Mouse (Mus musculus) forebrain, embryonic 11.5 days (tissue): ENCODE measurements around the gene Scn1b. TPM values are rescaled to one million over a fixed set of nuclear protein-coding genes. Genes with fewer than 3 reads are reported as not detected.

Experiments used
- ATAC-seq: fragments of 200-750 bp; cut with Nextera tagmentation; replicated peaks from 2 replicates; pipeline ENCODE4 v1.8.0; 2017; ENCODE audit warnings: moderate TSS enrichment; ENCODE audit not compliant: low FRiP score
- DNase-seq: peaks from one replicate; pipeline ENCODE4 v3.0.0-alpha.2; 2017; ENCODE audit warnings: low spot score
- H3K27ac ChIP-seq: fragments of 300-500 bp; sonication (generic); 2 replicates; pipeline ENCODE4 v1.5.1; 2014; ENCODE audit warnings: low read depth, low read length
- H3K27me3 ChIP-seq: fragments of 300-500 bp; sonication (generic); 2 replicates; pipeline ENCODE4 v1.6.1; 2014; ENCODE audit warnings: mild to moderate bottlenecking, low read length, mixed read lengths; ENCODE audit not compliant: control insufficient read depth, insufficient read depth
- H3K36me3 ChIP-seq: fragments of 300-500 bp; sonication (generic); 2 replicates; pipeline ENCODE4 v1.6.1; 2014; ENCODE audit warnings: mild to moderate bottlenecking, low read length, moderate library complexity, mixed read lengths; ENCODE audit not compliant: control insufficient read depth, insufficient read depth
- H3K4me1 ChIP-seq: fragments of 300-500 bp; sonication (generic); replicated peaks from 2 replicates; pipeline ENCODE4 v1.6.1; 2014; ENCODE audit warnings: low read length, mixed read lengths; ENCODE audit not compliant: control insufficient read depth, insufficient read depth
- H3K4me2 ChIP-seq: fragments of 300-500 bp; sonication (generic); 2 replicates; pipeline ENCODE4 v1.6.1; 2014; ENCODE audit warnings: low read depth, mild to moderate bottlenecking, low read length, moderate library complexity, mixed read lengths; ENCODE audit not compliant: severe bottlenecking
- H3K4me3 ChIP-seq: fragments of 300-500 bp; sonication (generic); 2 replicates; pipeline ENCODE4 v1.5.1; 2014; ENCODE audit warnings: low read depth, low read length
- H3K9ac ChIP-seq: fragments of 300-500 bp; sonication (generic); 2 replicates; pipeline ENCODE4 v1.6.1; 2014; ENCODE audit warnings: low read length
- H3K9me3 ChIP-seq: fragments of 300-500 bp; sonication (generic); 2 replicates; pipeline ENCODE4 v1.6.1; 2016; ENCODE audit warnings: low read length, mixed read lengths; ENCODE audit not compliant: control insufficient read depth
- WGBS: fragments of 180-500 bp; shearing (Covaris S2); extraction: QIAGEN DNeasy Blood & Tissue Kit; methylation state at CpG from one replicate; pipeline ENCODE4 v1.1.7; 2014; 5-methylcytosine and 5-hydroxymethylcytosine counted together
- polyA plus RNA-seq: library from polyadenylated mRNA; unstranded; fragments of >200 nt; fragmentation: Nextera tagmentation; extraction: Ambion mirVana; gene quantifications from 2 replicates; pipeline ENCODE4 v1.2.1, GENCODE M21; 2014

Gene Scn1b
- polyA plus RNA-seq, 1 experiment from 2014 or later: 0.84 TPM

DNA sequence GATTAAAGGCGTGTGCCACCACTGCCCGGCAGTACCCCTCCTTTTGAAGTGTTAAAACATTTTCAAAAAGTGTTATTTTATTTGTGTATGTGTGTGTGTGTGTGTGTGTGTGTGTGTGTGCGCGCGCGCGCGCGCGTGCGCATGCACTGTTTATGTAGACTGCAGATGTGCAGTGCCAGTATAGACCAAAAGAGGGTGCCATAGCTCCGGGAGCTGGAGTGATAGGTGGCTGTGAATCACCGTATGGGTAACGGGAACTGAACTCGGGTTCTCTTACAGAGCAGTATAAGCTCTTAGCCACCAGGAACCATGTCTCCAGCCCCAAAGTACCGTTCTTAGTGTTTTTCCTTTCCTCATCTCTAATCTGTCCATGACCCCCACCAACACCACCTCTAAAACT lies 18.1 kb upstream of the Scn1b start:
- Histone ChIP-seq H3K9me3 (no peaks in the 10 kb centered on the region), H3K27me3 (no peaks in the 10 kb centered on the region), H3K27ac (no peak overlapping the region), H3K4me1 (peaks cover 12% of the 10 kb centered on the region; the same call in 1 of the 2 replicates), H3K9ac (no peak overlapping the region), H3K4me2 (no peak overlapping the region), H3K36me3 (peaks cover 20% of the 10 kb centered on the region), H3K4me3 (no peak overlapping the region)
- ATAC-seq (no peak), DNase-seq (no peak)
- 95% methylated on average over 16 of the region's 16 CpGs for WGBS

DNA sequence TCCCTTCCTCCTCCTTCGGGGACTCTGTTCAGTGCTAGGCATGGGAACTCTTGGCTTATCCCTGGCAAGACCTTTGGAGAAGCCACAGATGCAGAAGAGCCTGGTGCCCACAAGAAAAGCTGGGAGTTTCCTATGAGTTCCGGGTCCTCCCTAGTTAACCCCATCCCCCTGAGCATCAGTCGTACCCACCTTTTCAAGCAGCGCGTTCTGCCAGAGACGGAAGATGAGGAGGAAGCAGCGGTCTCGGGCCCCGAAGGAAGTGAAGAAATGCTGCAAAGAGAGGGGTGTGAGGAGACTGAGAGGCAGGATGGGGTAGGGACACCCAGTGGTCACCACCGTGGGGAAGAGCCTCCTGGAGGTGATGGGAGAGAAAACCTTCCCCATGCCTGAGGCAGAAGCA lies 14.1 kb upstream of the Scn1b start:
- DNase-seq: no peak
- no peak overlapping the region for H3K4me3 ChIP-seq

DNA sequence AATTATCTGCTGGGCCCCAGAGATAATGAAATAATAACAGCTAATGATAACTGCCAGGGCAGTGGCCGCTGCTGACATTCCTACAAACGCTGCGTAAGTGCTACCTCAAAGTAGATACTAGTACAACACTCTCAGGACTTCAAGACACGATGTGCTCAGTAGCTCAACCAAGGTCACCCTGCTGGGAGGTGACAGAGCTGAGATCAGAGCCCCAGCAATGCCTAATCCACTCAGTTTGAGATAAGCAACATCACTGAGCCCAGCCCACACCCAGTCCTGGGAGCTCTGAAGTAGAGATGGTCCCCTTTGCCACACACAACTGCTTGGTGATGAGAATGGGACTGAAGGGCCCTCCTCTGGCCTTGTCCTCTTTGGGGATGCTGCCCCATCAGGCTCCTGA lies 13.5 kb upstream of the Scn1b start:
- Histone ChIP-seq H3K4me1 (0 out of 2 replicates have a peak, but pooled peaks cover 2% of the 10 kb centered on the region), H3K27ac (no peak overlapping the region), H3K27me3 (no peaks in the 10 kb centered on the region), H3K9me3 (no peaks in the 10 kb centered on the region), H3K4me3 (no peak overlapping the region), H3K4me2 (no peak overlapping the region), H3K9ac (no peak overlapping the region), H3K36me3 (peaks cover 54% of the 10 kb centered on the region)
- WGBS: 95% methylated on average over 4 of the region's 4 CpGs
- DNase-seq: no peak
- ATAC-seq: no peak

More for the DNA sequence above, 14.1 kb upstream of the Scn1b start:
- no peak overlapping the region for H3K9ac ChIP-seq
- ATAC-seq: no peak
- H3K27ac ChIP-seq: no peak overlapping the region
- WGBS: 93% methylated on average over 10 of the region's 10 CpGs
- H3K27me3 ChIP-seq: no peaks in the 10 kb centered on the region
- H3K36me3 ChIP-seq: peaks cover 50% of the 10 kb centered on the region
- H3K9me3 ChIP-seq: no peaks in the 10 kb centered on the region
- no peak overlapping the region for H3K4me2 ChIP-seq
- H3K4me1 ChIP-seq: 0 out of 2 replicates have a peak, but pooled peaks cover 2% of the 10 kb centered on the region

DNA sequence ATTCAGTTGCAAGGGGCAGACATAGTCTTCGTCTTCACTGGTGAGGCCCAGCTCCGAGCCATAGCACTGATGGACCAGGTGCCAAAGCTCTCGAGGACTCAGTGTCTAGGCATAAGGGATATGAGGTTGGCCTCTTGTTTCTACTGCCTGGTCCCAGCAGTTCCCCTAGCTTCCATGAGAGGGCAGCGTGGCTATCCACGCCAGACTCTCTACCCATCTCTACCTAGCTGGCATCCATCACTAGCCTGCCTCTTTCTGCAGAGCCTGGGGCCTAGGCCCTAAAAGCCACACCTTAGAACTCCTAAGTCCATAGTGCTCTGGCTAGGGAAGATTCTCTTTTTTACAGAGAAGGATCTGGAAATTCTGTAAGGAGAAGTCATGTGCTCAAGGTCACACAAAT lies 13.0 kb upstream of the Scn1b start:
- Histone ChIP-seq H3K9me3 (no peaks in the 10 kb centered on the region), H3K36me3 (peaks cover 57% of the 10 kb centered on the region), H3K9ac (no peak overlapping the region), H3K27me3 (no peaks in the 10 kb centered on the region), H3K4me1 (0 out of 2 replicates have a peak, but pooled peaks cover 2% of the 10 kb centered on the region), H3K4me2 (no peak overlapping the region), H3K27ac (no peak overlapping the region), H3K4me3 (no peak overlapping the region)
- DNase-seq: peak; percentile 74
- WGBS: 69% methylated on average over 5 of the region's 5 CpGs
- ATAC-seq: peak; percentile 61

DNA sequence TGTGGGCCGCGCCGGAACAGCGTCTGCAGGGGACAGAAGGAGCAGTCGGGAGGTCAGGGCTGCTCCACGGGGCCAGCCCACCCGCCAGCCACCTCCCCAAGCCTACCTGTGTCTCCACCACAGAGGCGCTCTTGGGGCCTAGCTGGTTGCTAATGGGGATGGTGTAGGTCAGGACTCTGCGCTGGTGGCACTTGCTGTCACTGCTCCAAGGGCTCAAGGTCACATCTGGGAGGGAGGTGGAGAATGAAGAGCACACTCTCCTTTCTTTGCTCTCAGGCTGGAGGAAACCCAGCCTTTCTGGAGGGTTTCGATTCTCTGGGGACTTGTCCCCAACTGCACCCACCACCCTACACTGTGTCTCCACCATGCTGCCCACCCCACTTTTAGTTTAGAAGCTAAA lies 8.9 kb upstream of the Scn1b start:
- peaks cover 66% of the 10 kb centered on the region for H3K36me3 ChIP-seq
- H3K27me3 ChIP-seq: no peaks in the 10 kb centered on the region
- no peaks in the 10 kb centered on the region for H3K4me1 ChIP-seq
- ATAC-seq (no peak), DNase-seq (no peak)
- H3K4me3 ChIP-seq: no peak overlapping the region
- no peaks in the 10 kb centered on the region for H3K9me3 ChIP-seq
- 95% methylated on average over 10 of the region's 10 CpGs for WGBS
- no peak overlapping the region for H3K4me2 ChIP-seq
- H3K27ac ChIP-seq: no peak overlapping the region
- H3K9ac ChIP-seq: no peak overlapping the region

DNA sequence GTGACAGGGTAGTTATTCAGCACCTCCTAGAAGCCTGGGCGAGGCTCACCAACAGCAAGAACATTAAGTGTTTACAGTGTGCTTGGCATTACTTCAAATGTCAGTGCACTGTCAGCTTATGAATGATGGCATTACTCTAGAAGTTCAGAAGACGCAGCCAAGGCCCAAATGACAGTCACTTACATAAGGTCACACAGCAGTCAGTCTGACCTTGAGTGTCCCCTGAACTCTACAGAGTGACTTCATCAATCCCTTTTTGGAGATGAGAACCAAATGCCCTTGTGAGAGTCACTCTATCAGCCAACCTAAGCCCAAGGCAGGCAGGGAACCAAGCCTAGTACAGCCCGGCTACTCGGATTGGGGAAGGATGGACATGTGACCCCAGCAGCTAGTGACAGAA lies 5.1 kb upstream of the Scn1b start:
- Histone ChIP-seq H3K36me3 (peaks cover 54% of the 10 kb centered on the region), H3K9ac (no peak overlapping the region)

DNA sequence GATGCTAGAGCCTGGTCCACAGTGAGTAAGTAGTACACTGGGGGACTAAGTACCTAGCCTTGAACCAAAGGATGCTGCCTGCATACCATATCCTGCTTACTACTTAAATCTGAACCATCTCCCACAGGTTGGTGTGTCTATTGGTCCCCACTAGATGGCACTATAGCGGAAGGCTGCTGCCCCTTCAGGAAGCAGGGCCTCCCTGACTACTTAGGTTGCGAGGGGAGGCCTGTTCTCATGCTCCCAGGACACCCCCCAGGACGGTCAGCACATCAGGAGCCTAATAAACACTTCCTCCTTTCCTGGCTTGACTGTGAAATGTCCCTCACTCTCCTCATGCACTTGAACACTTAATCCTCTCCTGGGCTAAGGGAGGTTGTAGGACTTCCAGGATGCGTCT lies 4.0 kb upstream of the Scn1b start:
- Histone ChIP-seq H3K4me3 (no peak overlapping the region), H3K9me3 (no peaks in the 10 kb centered on the region), H3K27me3 (peaks cover 23% of the 10 kb centered on the region), H3K4me2 (no peak overlapping the region), H3K9ac (no peak overlapping the region), H3K4me1 (peaks cover 6% of the 10 kb centered on the region), H3K27ac (no peak overlapping the region), H3K36me3 (peaks cover 47% of the 10 kb centered on the region)
- WGBS: 46% methylated on average over 4 of the region's 4 CpGs
- DNase-seq (no peak), ATAC-seq (no peak)

More for the DNA sequence above, 5.1 kb upstream of the Scn1b start:
- H3K27ac ChIP-seq: no peak overlapping the region
- peaks cover 12% of the 10 kb centered on the region for H3K27me3 ChIP-seq
- no peaks in the 10 kb centered on the region for H3K9me3 ChIP-seq
- H3K4me3 ChIP-seq: no peak overlapping the region
- ATAC-seq (no peak), DNase-seq (no peak)
- H3K4me2 ChIP-seq: no peak overlapping the region
- H3K4me1 ChIP-seq: no peaks in the 10 kb centered on the region; the same call in none of the 2 replicates
- WGBS: 95% methylated on average over 4 of the region's 4 CpGs

DNA sequence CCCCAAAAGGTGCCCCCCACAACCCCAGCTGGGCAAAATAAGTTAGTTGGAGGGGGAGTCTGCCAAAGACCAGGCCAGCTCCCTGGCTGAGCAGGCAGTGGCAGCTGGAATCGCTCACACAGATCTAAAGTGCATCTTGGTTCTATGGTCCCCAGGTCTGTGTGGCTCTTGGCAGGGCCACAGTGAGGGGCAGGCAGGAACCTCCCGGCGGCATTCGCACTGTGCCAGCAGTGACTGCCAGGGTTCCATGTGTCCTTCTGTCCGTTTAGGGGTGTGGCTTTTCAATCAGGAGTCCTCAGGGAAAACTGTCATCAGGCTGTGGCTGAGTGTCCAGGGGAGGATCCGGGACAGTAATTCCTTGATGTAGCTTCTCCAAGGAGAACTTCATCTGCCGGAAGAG lies 3.4 kb upstream of the Scn1b start:
- no peak overlapping the region for H3K9ac ChIP-seq
- H3K9me3 ChIP-seq: no peaks in the 10 kb centered on the region
- peaks cover 6% of the 10 kb centered on the region for H3K4me1 ChIP-seq
- no peak overlapping the region for H3K4me2 ChIP-seq
- no peak for DNase-seq
- WGBS: 90% methylated on average over 7 of the region's 7 CpGs
- no peak overlapping the region for H3K27ac ChIP-seq
- peaks cover 44% of the 10 kb centered on the region for H3K36me3 ChIP-seq
- no peak for ATAC-seq
- no peak overlapping the region for H3K4me3 ChIP-seq
- peaks cover 28% of the 10 kb centered on the region for H3K27me3 ChIP-seq

DNA sequence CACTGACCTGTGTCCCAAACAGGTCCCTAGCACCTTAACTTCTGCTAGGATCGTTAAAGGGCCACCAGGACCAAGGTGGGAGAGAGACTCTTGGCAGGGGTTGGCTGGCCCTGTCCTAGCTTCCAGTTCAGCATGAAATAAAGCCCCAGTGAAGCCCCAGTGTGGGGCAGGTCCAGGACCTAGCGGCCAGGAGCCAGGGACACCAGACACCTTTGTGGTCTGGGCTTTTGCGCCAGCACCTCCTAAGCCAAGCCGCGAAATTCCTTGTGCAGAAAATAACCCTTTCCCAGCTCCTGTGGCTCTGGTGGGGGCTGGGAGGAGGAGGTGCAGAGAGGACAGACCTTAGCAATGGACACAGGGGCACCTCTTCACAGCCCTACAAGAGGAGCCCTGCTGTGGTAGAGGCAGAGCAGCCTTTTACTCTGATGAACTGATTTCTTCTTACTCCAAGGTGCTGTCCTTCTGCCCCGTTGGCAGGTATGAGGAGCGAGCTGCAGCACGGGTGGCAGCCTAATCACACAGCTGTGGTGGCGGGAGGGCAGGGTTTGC lies 1.4 kb upstream of the Scn1b start:
- H3K9ac ChIP-seq: no peak overlapping the region
- H3K36me3 ChIP-seq: peaks cover 32% of the 10 kb centered on the region
- peak; percentile 25; the same call in 1 of the 2 replicates for ATAC-seq
- WGBS: 63% methylated on average over 9 of the region's 9 CpGs
- H3K9me3 ChIP-seq: no peaks in the 10 kb centered on the region
- peaks cover 34% of the 10 kb centered on the region for H3K27me3 ChIP-seq
- no peak overlapping the region for H3K27ac ChIP-seq
- no peak for DNase-seq
- peaks cover 6% of the 10 kb centered on the region for H3K4me1 ChIP-seq
- H3K4me3 ChIP-seq: no peak overlapping the region
- H3K4me2 ChIP-seq: no peak overlapping the region
